Mouse (Mus musculus) liver, embryonic 13.5 days (tissue): ENCODE results near the gene Bak1. TPM values are rescaled to one million over a fixed set of nuclear protein-coding genes. Genes with fewer than 3 reads are reported as not detected.

Experiments
- ATAC-seq: fragments of 200-750 bp; cut with Nextera tagmentation; 2 replicates; pipeline ENCODE4 v1.8.0; 2017; ENCODE audit warnings: low read depth, mild to moderate bottlenecking, moderate number of reproducible peaks, moderate library complexity
- DNase-seq: peaks from one replicate; pipeline ENCODE4 v3.0.0; 2022
- H3K27ac ChIP-seq: fragments of 300-500 bp; sonication (generic); 2 replicates; pipeline ENCODE4 v1.5.1; 2015; ENCODE audit warnings: moderate library complexity, mild to moderate bottlenecking, inconsistent platforms
- H3K27me3 ChIP-seq: fragments of 300-500 bp; sonication (generic); 2 replicates; pipeline ENCODE4 v1.6.1; 2015; ENCODE audit warnings: mild to moderate bottlenecking, inconsistent platforms
- H3K36me3 ChIP-seq: fragments of 300-500 bp; sonication (generic); 2 replicates; pipeline ENCODE4 v1.6.1; 2015; ENCODE audit warnings: mild to moderate bottlenecking, inconsistent platforms
- H3K4me1 ChIP-seq: fragments of 300-500 bp; sonication (generic); replicated peaks from 2 replicates; pipeline ENCODE4 v1.6.1; 2015; ENCODE audit warnings: inconsistent platforms
- H3K4me2 ChIP-seq: fragments of 300-500 bp; sonication (generic); 2 replicates; pipeline ENCODE4 v1.6.1; 2015; ENCODE audit warnings: inconsistent platforms, mild to moderate bottlenecking, moderate library complexity
- H3K4me3 ChIP-seq: fragments of 300-500 bp; sonication (generic); replicated peaks from 2 replicates; pipeline ENCODE4 v1.5.1; 2015; ENCODE audit warnings: mild to moderate bottlenecking, inconsistent platforms
- H3K9ac ChIP-seq: fragments of 300-500 bp; sonication (generic); 2 replicates; pipeline ENCODE4 v1.6.1; 2015; ENCODE audit warnings: mild to moderate bottlenecking, inconsistent platforms
- H3K9me3 ChIP-seq: fragments of 300-500 bp; sonication (generic); replicated peaks from 2 replicates; pipeline ENCODE4 v1.6.1; 2016; ENCODE audit warnings: inconsistent platforms
- WGBS: fragments of 180-500 bp; shearing (Covaris S2); methylation state at CpG from one replicate; pipeline ENCODE4 v1.1.7; 2015; ENCODE audit not compliant: insufficient replicate concordance; 5-methylcytosine and 5-hydroxymethylcytosine counted together
- polyA plus RNA-seq: library from polyadenylated mRNA; unstranded; fragments of >200 nt; fragmentation: Nextera tagmentation; extraction: Ambion mirVana; gene quantifications from 2 replicates; pipeline ENCODE4 v1.2.1, GENCODE M21; 2015

The Bak1 gene
- polyA plus RNA-seq, 1 experiment from 2014 or later, result 2.4 TPM

GRCm38 (mm10) chr17:27001151-27001550, 27.7 kb downstream of the Bak1 start:
- H3K9ac ChIP-seq, result no peak overlapping the region
- H3K27me3 ChIP-seq, result peaks cover 13% of the 10 kb centered on the region; the same call in 1 of the 2 replicates
- H3K4me3 ChIP-seq, result no peak overlapping the region
- no peaks in the 10 kb centered on the region for H3K36me3 ChIP-seq
- WGBS, result 59% methylated on average over 7 of the region's 7 CpGs
- ATAC-seq, result no peak
- no peak overlapping the region for H3K27ac ChIP-seq
- H3K9me3 ChIP-seq, result no peaks in the 10 kb centered on the region
- 0 out of 2 replicates have a peak, but pooled peaks cover 10% of the 10 kb centered on the region for H3K4me1 ChIP-seq
- no peak overlapping the region for H3K4me2 ChIP-seq
- DNase-seq, result peak; percentile 44

GRCm38 (mm10) chr17:26999996-27000395, 28.8 kb downstream of the Bak1 start:
- no peaks in the 10 kb centered on the region for H3K36me3 ChIP-seq
- H3K4me1 ChIP-seq, result peaks cover 16% of the 10 kb centered on the region
- H3K4me3 ChIP-seq, result no peak overlapping the region
- H3K27ac ChIP-seq, result no peak overlapping the region
- 71% methylated on average over 12 of the region's 12 CpGs for WGBS
- ATAC-seq (no peak), DNase-seq (no peak)
- H3K27me3 ChIP-seq, result peaks cover 7% of the 10 kb centered on the region; the same call in 1 of the 2 replicates
- H3K9ac ChIP-seq, result peak overlapping the region; percentile 9; the same call in 1 of the 2 replicates
- H3K4me2 ChIP-seq, result no peak overlapping the region
- no peaks in the 10 kb centered on the region for H3K9me3 ChIP-seq

GRCm38 (mm10) chr17:26998283-26998682, 30.5 kb downstream of the Bak1 start:
- H3K9ac ChIP-seq, result no peak overlapping the region
- 53% methylated on average over 15 of the region's 15 CpGs for WGBS
- no peak overlapping the region for H3K4me2 ChIP-seq
- peaks cover 10% of the 10 kb centered on the region for H3K4me1 ChIP-seq
- no peaks in the 10 kb centered on the region for H3K9me3 ChIP-seq
- H3K36me3 ChIP-seq, result no peaks in the 10 kb centered on the region
- ATAC-seq, result no peak
- no peak for DNase-seq
- H3K27ac ChIP-seq, result no peak overlapping the region
- H3K27me3 ChIP-seq, result 0 out of 2 replicates have a peak, but pooled peaks cover under 1% of the 10 kb centered on the region
- no peak overlapping the region for H3K4me3 ChIP-seq

- no peaks in the 10 kb centered on the region for H3K9me3 ChIP-seq
- no peak for DNase-seq
- no peaks in the 10 kb centered on the region for H3K36me3 ChIP-seq
- ATAC-seq, result no peak
- H3K27me3 ChIP-seq, result no peaks in the 10 kb centered on the region
- H3K4me2 ChIP-seq, result no peak overlapping the region
- H3K4me3 ChIP-seq, result no peak overlapping the region
- 53% methylated on average over 4 of the region's 4 CpGs for WGBS
- H3K9ac ChIP-seq, result no peak overlapping the region
- H3K4me1 ChIP-seq, result peaks cover 10% of the 10 kb centered on the region
- H3K27ac ChIP-seq, result no peak overlapping the region
These were observed 31.1 kb downstream of the Bak1 start for GRCm38 (mm10) chr17:26997661-26998060.

GRCm38 (mm10) chr17:26995562-26995961, 33.2 kb downstream of the Bak1 start:
- 0 out of 2 replicates have a peak, but pooled peaks have one; percentile 34 for ATAC-seq
- H3K36me3 ChIP-seq, result no peaks in the 10 kb centered on the region
- no peak overlapping the region for H3K9ac ChIP-seq
- H3K9me3 ChIP-seq, result no peaks in the 10 kb centered on the region
- no peaks in the 10 kb centered on the region for H3K27me3 ChIP-seq
- DNase-seq, result no peak
- 45% methylated on average over 8 of the region's 8 CpGs for WGBS
- no peak overlapping the region for H3K4me3 ChIP-seq
- H3K4me2 ChIP-seq, result no peak overlapping the region
- peaks cover 8% of the 10 kb centered on the region for H3K4me1 ChIP-seq
- no peak overlapping the region for H3K27ac ChIP-seq

GRCm38 (mm10) chr17:26995006-26995405, 33.8 kb downstream of the Bak1 start:
- ATAC-seq (0 out of 2 replicates have a peak, but pooled peaks have one; percentile 29), DNase-seq (no peak)

GRCm38 (mm10) chr17:26994410-26994809, 34.4 kb downstream of the Bak1 start:
- DNase-seq, result no peak
- H3K9me3 ChIP-seq, result no peaks in the 10 kb centered on the region
- no peak overlapping the region for H3K4me3 ChIP-seq
- no peaks in the 10 kb centered on the region for H3K27me3 ChIP-seq
- WGBS, result 68% methylated on average over 14 of the region's 14 CpGs
- H3K4me1 ChIP-seq, result peaks cover 8% of the 10 kb centered on the region
- no peaks in the 10 kb centered on the region for H3K36me3 ChIP-seq
- H3K27ac ChIP-seq, result no peak overlapping the region; the same call in 1 of the 2 replicates
- H3K4me2 ChIP-seq, result no peak overlapping the region
- H3K9ac ChIP-seq, result no peak overlapping the region
- ATAC-seq, result no peak

More at GRCm38 (mm10) chr17:26995006-26995405, 33.8 kb downstream of the Bak1 start:
- WGBS, result 62% methylated on average over 6 of the region's 6 CpGs
- Histone ChIP-seq H3K4me1 (peaks cover 8% of the 10 kb centered on the region), H3K9me3 (no peaks in the 10 kb centered on the region), H3K4me2 (no peak overlapping the region), H3K4me3 (no peak overlapping the region), H3K9ac (no peak overlapping the region), H3K36me3 (no peaks in the 10 kb centered on the region), H3K27me3 (no peaks in the 10 kb centered on the region), H3K27ac (no peak overlapping the region; the same call in 1 of the 2 replicates)

- no peak overlapping the region for H3K27ac ChIP-seq
These were observed 38.3 kb downstream of the Bak1 start for GRCm38 (mm10) chr17:26990521-26990920.

GRCm38 (mm10) chr17:26985503-26986179, 43.2 kb downstream of the Bak1 start:
- DNase-seq (no peak), ATAC-seq (peak; percentile 65; the same call in 1 of the 2 replicates)

More at GRCm38 (mm10) chr17:26990521-26990920, 38.3 kb downstream of the Bak1 start:
- H3K9ac ChIP-seq, result no peak overlapping the region
- H3K4me1 ChIP-seq, result peaks cover 4% of the 10 kb centered on the region; the same call in 1 of the 2 replicates
- peaks cover 4% of the 10 kb centered on the region for H3K36me3 ChIP-seq
- no peak overlapping the region for H3K4me3 ChIP-seq
- H3K4me2 ChIP-seq, result no peak overlapping the region
- DNase-seq (no peak), ATAC-seq (no peak)
- 0 out of 2 replicates have a peak, but pooled peaks cover 4% of the 10 kb centered on the region for H3K9me3 ChIP-seq
- no peaks in the 10 kb centered on the region for H3K27me3 ChIP-seq

GRCm38 (mm10) chr17:26983382-26983781, 45.4 kb downstream of the Bak1 start:
- 0 out of 2 replicates have a peak, but pooled peaks cover 4% of the 10 kb centered on the region for H3K9me3 ChIP-seq
- no peak overlapping the region for H3K9ac ChIP-seq
- H3K4me3 ChIP-seq, result no peak overlapping the region
- DNase-seq (no peak), ATAC-seq (no peak)
- H3K4me2 ChIP-seq, result no peak overlapping the region
- peaks cover 27% of the 10 kb centered on the region for H3K36me3 ChIP-seq
- H3K27ac ChIP-seq, result no peak overlapping the region
- WGBS, result 84% methylated on average over 4 of the region's 4 CpGs
- H3K27me3 ChIP-seq, result no peaks in the 10 kb centered on the region
- peaks cover 6% of the 10 kb centered on the region; the same call in 1 of the 2 replicates for H3K4me1 ChIP-seq

More at GRCm38 (mm10) chr17:26985503-26986179, 43.2 kb downstream of the Bak1 start:
- H3K36me3 ChIP-seq, result peaks cover 8% of the 10 kb centered on the region
- peaks cover 2% of the 10 kb centered on the region; the same call in 1 of the 2 replicates for H3K4me1 ChIP-seq
- no peak overlapping the region for H3K4me2 ChIP-seq
- H3K9me3 ChIP-seq, result 0 out of 2 replicates have a peak, but pooled peaks cover 4% of the 10 kb centered on the region
- no peak overlapping the region for H3K9ac ChIP-seq
- WGBS, result 70% methylated on average over 10 of the region's 10 CpGs
- H3K4me3 ChIP-seq, result no peak overlapping the region
- H3K27me3 ChIP-seq, result no peaks in the 10 kb centered on the region
- H3K27ac ChIP-seq, result no peak overlapping the region

GRCm38 (mm10) chr17:26981050-26981449, 47.8 kb downstream of the Bak1 start:
- WGBS, result 27% methylated on average over 2 of the region's 2 CpGs

More at GRCm38 (mm10) chr17:26981050-26981449, 47.8 kb downstream of the Bak1 start:
- no peak overlapping the region for H3K27ac ChIP-seq
- no peak for DNase-seq
- H3K36me3 ChIP-seq, result peaks cover 45% of the 10 kb centered on the region
- H3K4me1 ChIP-seq, result peaks cover 14% of the 10 kb centered on the region
- no peak overlapping the region for H3K4me3 ChIP-seq
- H3K9ac ChIP-seq, result no peak overlapping the region
- H3K4me2 ChIP-seq, result no peak overlapping the region
- no peaks in the 10 kb centered on the region for H3K9me3 ChIP-seq
- no peak for ATAC-seq
- no peaks in the 10 kb centered on the region for H3K27me3 ChIP-seq
